Comparison of ENCODE assay signal across 11 mouse cellular contexts in the genomic region with DNA sequence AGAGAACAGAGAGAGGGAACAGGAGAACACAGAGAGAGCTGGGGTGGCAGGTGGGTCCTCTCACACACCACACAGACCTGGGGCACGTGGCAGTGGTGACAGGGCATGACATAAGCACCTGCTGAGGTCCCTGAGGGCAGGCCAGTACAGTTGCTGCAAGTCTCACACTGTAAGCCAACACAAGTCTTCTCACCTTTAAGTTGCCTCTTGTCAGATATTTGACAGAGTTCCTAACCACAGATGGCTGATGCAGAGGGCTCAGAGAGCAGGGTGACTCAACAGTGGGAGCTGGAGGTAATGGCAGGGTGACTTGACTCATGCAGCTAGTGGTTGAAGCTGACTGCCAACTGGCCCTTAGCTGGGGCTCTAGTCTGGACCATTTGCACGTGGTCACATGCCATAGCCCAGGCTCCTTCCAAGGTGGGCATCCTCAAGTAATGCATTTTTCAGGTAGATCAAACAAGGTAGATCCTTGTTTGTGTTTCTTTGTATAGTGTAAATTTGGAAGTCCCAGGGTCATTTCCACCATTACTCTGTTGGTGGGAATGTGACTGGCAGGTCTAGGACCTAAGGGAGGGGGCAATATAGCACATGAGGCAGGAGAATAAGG.
DNase-seq lines count a peak whose midpoint lies in the region; ATAC-seq lines count a peak whose summit lies in the region.
"Had no signal": no experiment of that assay in that cellular context is flagged by ENCODE, and none has a peak within 500 bp of the region (broad histone marks: within the 10 kb centered on the region; RNA-seq: fewer than 3 reads in every experiment).

No protein-coding gene starts in this region.

- H3K9me3 ChIP-seq in heart, embryonic 16.5 days (replicated peaks; ENCODE audit: control insufficient read depth, low read length), result no peaks in the 10 kb centered on the region
- no peaks in the 10 kb centered on the region for H3K9me3 ChIP-seq in heart, embryonic 12.5 days (replicated peaks)
- H3K9me3 ChIP-seq in forebrain, embryonic 16.5 days (ENCODE audit: control insufficient read depth, low read length), result no peaks in the 10 kb centered on the region
- no peaks in the 10 kb centered on the region for H3K9me3 ChIP-seq in forebrain, embryonic 15.5 days
- H3K9me3 ChIP-seq: heart, embryonic 13.5 days; neural tube, embryonic 12.5 days had no signal

- no peak overlapping the region for H3K9ac ChIP-seq in heart, embryonic 16.5 days (ENCODE audit: low read length)
- no peak overlapping the region for H3K9ac ChIP-seq in heart, embryonic 12.5 days
- no peak overlapping the region for H3K9ac ChIP-seq in forebrain, embryonic 16.5 days (replicated peaks; ENCODE audit: low read depth, low read length)
- no peak overlapping the region for H3K9ac ChIP-seq in forebrain, embryonic 15.5 days (replicated peaks)
- H3K9ac ChIP-seq: heart, embryonic 13.5 days; neural tube, embryonic 12.5 days had no signal

- WGBS in heart, embryonic 16.5 days, result 58% methylated on average over 2 of the region's 2 CpGs
- 73% methylated on average over 2 of the region's 2 CpGs for WGBS in heart, embryonic 12.5 days
- 74% methylated on average over 2 of the region's 2 CpGs for WGBS in forebrain, embryonic 16.5 days
- WGBS in forebrain, embryonic 15.5 days, result 72% methylated on average over 2 of the region's 2 CpGs

- no peak overlapping the region for H3K27ac ChIP-seq in heart, embryonic 16.5 days (ENCODE audit: low read length)
- no peak overlapping the region for H3K27ac ChIP-seq in heart, embryonic 12.5 days (ENCODE audit: poor library complexity, severe bottlenecking)
- no peak overlapping the region for H3K27ac ChIP-seq in forebrain, embryonic 16.5 days (ENCODE audit: low read length)
- H3K27ac ChIP-seq in forebrain, embryonic 15.5 days (replicated peaks), result no peak overlapping the region
- H3K27ac ChIP-seq: heart, embryonic 13.5 days; macrophage; neural tube, embryonic 12.5 days had no signal

- H3K27me3 ChIP-seq in heart, embryonic 16.5 days (ENCODE audit: control insufficient read depth, insufficient read depth, low read length), result no peaks in the 10 kb centered on the region
- H3K27me3 ChIP-seq in heart, embryonic 12.5 days (replicated peaks), result no peaks in the 10 kb centered on the region
- H3K27me3 ChIP-seq in forebrain, embryonic 16.5 days (replicated peaks; ENCODE audit: control insufficient read depth, insufficient read depth, low read length), result no peaks in the 10 kb centered on the region
- no peaks in the 10 kb centered on the region for H3K27me3 ChIP-seq in forebrain, embryonic 15.5 days
- H3K27me3 ChIP-seq: heart, embryonic 13.5 days; neural tube, embryonic 12.5 days had no signal

- peaks cover 10% of the 10 kb centered on the region for H3K4me1 ChIP-seq in heart, embryonic 16.5 days (ENCODE audit: control insufficient read depth, insufficient read depth, low read length)
- H3K4me1 ChIP-seq in heart, embryonic 12.5 days (replicated peaks), result peaks cover 7% of the 10 kb centered on the region
- peaks cover 3% of the 10 kb centered on the region; the same call in 1 of the 2 replicates for H3K4me1 ChIP-seq in forebrain, embryonic 16.5 days (replicated peaks; ENCODE audit: control insufficient read depth, insufficient read depth, low read length)
- H3K4me1 ChIP-seq in forebrain, embryonic 15.5 days, result peaks cover 3% of the 10 kb centered on the region; the same call in 1 of the 2 replicates
- H3K4me1 ChIP-seq: neural tube, embryonic 12.5 days had no signal

- peak; percentile 50 to 52 for DNase-seq in adrenal gland, postnatal 36 days
- DNase-seq in thymus, postnatal 4 days, result peak; percentile 64
- DNase-seq in gastrocnemius, postnatal 4 days (ENCODE audit: low spot score in 2 of 2), result no peak

- no peak overlapping the region for H3K4me3 ChIP-seq in heart, embryonic 16.5 days (ENCODE audit: low read length)
- H3K4me3 ChIP-seq in heart, embryonic 12.5 days, result no peak overlapping the region
- H3K4me3 ChIP-seq in forebrain, embryonic 16.5 days (replicated peaks; ENCODE audit: low read length), result no peak overlapping the region
- no peak overlapping the region for H3K4me3 ChIP-seq in forebrain, embryonic 15.5 days
- H3K4me3 ChIP-seq: heart, embryonic 13.5 days; neural tube, embryonic 12.5 days had no signal

- no peak overlapping the region for H3K4me2 ChIP-seq in heart, embryonic 16.5 days (ENCODE audit: low read depth, low read length)
- H3K4me2 ChIP-seq in heart, embryonic 12.5 days, result no peak overlapping the region
- H3K4me2 ChIP-seq in forebrain, embryonic 16.5 days (ENCODE audit: low read length), result no peak overlapping the region
- no peak overlapping the region for H3K4me2 ChIP-seq in forebrain, embryonic 15.5 days (replicated peaks)
- H3K4me2 ChIP-seq: neural tube, embryonic 12.5 days had no signal

- 0 out of 2 replicates have a peak, but pooled peaks have one; percentile 32 for ATAC-seq in heart, embryonic 16.5 days (replicated peaks; ENCODE audit: extremely low read depth, insufficient read depth, low FRiP score)
- ATAC-seq in heart, embryonic 12.5 days (ENCODE audit: insufficient number of reproducible peaks, low FRiP score), result no peak
- ATAC-seq in megakaryocyte-erythroid progenitor cell, adult 5-6 weeks (replicated peaks; ENCODE audit: low FRiP score, low TSS enrichment, poor library complexity, severe bottlenecking), result peak; percentile 38
- ATAC-seq in forebrain, embryonic 16.5 days, result no peak
- no peak for ATAC-seq in forebrain, embryonic 15.5 days (replicated peaks)

- H3K36me3 ChIP-seq in heart, embryonic 16.5 days (ENCODE audit: control insufficient read depth, insufficient read depth), result no peaks in the 10 kb centered on the region
- H3K36me3 ChIP-seq in heart, embryonic 12.5 days, result no peaks in the 10 kb centered on the region
- H3K36me3 ChIP-seq in forebrain, embryonic 16.5 days (ENCODE audit: control insufficient read depth, insufficient read depth), result no peaks in the 10 kb centered on the region
- H3K36me3 ChIP-seq in forebrain, embryonic 15.5 days, result no peaks in the 10 kb centered on the region
- H3K36me3 ChIP-seq: heart, embryonic 13.5 days; neural tube, embryonic 12.5 days had no signal

Comparison
In these comparisons a context has a peak if more than half of its experiments do, and no peak if none do; other contexts are left out.
1. ATAC-seq: peak in heart, embryonic 16.5 days (single experiment) and megakaryocyte-erythroid progenitor cell, adult 5-6 weeks (single experiment); none in heart, embryonic 12.5 days (single experiment), forebrain, embryonic 16.5 days (single experiment) and forebrain, embryonic 15.5 days (single experiment).
2. DNase-seq: peak in adrenal gland, postnatal 36 days (2 of 2) and thymus, postnatal 4 days (single experiment); none in gastrocnemius, postnatal 4 days (0 of 2).